Mouse (Mus musculus) adipocyte (in vitro differentiated cells): Measurements from ENCODE around the gene Lmbrd1.
"Not testable (repeated sequence)": the region's sequence is repeated elsewhere in the genome, so short reads cannot be mapped to it uniquely, and the experiment has no call there.

Experiments used
- DNase-seq: peaks from one replicate; pipeline ENCODE4 v3.0.0-alpha.2; 2016; ENCODE audit warnings: low spot score

Lmbrd1 gene

DNA sequence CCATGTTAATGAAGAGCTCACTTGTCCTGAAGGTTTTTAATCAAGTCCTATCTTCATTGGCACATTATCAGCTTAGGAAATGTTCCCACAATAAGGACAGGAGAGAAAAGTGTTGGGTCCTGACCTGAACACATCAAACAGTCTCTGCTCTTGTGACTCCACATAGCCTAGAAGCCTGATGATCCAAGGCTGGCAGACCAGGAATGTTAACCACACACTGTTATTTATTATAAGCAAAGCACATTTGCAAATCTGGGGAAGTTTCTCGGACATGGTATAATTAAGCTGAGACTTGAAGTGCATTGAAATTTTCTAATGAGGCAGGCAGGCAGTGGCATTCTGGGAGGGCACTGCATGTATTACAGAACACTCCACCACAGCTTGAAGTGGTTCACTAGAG is 41.8 kb downstream of the Lmbrd1 start:
- DNase-seq = no peak

DNA sequence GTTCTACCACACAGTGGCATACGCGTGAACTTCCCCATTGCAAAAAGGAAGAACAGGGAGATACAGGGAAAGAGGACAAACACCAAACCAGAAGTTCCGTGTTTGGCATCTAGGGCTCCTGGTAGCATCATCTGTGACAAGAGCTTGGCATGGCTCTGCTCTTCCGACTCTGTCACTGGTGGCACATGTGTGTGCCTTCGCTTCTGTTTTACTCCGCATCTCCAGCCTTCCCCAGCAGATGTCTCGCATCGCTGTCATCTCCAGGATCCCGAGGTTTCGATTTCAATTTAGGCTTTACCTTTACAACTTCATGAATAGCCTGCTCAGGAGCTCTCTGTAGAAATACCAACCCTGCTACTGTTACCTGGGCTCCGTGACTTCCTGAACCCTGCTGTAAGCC is 51.4 kb downstream of the Lmbrd1 start:
- no peak for DNase-seq

GRCm38 (mm10) chr1:24732286-24732685 is 53.9 kb downstream of the Lmbrd1 start:
- no peak for DNase-seq

GRCm38 (mm10) chr1:24734866-24735265 is 56.4 kb downstream of the Lmbrd1 start:
- no peak for DNase-seq

DNA sequence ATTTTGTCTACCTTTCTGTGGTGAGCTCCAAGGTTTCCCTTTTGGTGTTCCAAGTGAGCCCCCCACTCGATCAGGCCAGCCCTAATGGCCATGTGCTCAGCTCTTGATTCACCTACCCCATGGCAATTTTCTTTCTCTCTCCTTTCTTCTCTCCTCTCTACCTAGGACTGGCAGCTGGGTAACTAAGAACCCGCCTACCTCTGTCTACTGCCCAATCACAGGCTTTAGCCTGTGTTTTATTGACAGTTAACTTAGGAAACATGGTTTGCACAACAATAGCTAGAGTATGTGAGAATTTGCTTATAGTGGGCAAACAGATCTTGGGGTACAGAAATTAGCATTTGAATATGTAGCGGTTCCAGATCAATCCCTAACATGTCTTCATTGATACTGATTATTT is 62.5 kb downstream of the Lmbrd1 start:
- DNase-seq = no peak

DNA sequence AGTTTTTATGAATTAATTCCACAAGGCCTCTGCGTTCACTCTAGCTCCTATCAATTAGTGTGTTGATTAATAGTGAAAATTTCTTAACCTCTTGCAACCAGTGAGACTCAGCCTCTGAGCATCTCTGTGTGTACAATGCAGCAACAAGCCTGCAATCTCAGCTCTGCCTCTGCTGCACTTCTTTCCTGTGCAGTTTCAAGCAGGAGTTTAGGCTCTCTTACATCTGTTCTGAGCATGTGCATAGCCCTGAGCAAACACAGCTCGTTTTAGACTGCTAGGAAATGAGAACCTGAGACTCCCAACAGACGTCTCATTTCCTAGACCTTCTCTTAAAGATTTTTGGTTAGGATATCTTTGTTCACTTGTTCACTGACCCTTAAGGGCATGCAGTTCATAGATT is 63.1 kb downstream of the Lmbrd1 start:
- no peak for DNase-seq

GRCm38 (mm10) chr1:24743191-24743924 is 64.9 kb downstream of the Lmbrd1 start:
- DNase-seq = no peak

- no peak for DNase-seq
Measured at GRCm38 (mm10) chr1:24752715-24753114, 74.3 kb downstream of the Lmbrd1 start.

- DNase-seq = no peak
Measured at GRCm38 (mm10) chr1:24758516-24758915, 80.1 kb downstream of the Lmbrd1 start.

GRCm38 (mm10) chr1:24766466-24766865 is 88.0 kb downstream of the Lmbrd1 start:
- no peak for DNase-seq

GRCm38 (mm10) chr1:24767197-24767596 is 88.8 kb downstream of the Lmbrd1 start:
- not testable (repeated sequence) for DNase-seq

DNA sequence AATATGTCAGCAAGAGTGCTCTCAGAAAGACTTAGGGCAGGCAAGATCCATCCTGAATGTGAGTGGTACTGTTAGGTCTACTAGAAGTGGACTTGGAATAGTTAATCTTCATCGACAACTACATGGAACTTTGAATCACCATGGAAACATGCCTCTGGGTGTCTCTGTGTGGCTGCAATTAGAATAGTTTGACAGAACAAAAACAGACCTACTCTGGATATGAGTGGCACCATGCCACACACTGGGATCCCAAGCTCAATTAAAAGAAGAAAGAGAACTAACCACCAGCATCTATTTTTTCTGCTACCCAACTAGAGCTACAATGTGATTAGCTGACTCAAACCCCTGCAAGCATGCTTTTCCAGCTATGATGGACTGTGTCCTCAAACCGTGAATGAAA is 95.2 kb downstream of the Lmbrd1 start:
- DNase-seq = no peak

- DNase-seq = no peak
Measured at GRCm38 (mm10) chr1:24776576-24776975, 98.1 kb downstream of the Lmbrd1 start.

DNA sequence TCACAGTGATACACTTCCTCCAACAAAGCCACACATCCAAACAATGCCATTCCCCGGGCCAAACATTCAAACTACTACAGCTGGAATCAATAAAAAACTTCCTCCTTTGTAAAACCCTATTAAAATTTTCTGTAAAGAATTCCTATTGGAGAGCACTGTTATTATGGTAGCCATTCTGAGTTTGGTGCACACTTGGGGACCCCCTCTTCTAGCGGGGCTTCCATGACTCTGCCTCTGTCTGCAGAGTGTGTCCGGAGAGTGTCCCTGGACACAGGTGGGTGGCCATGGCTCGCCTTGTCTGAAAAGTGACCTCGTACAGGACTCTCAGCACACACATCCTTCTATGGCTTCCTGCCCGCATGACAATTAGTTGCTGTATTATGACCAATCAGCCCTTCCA is 114.7 kb downstream of the Lmbrd1 start:
- no peak for DNase-seq

DNA sequence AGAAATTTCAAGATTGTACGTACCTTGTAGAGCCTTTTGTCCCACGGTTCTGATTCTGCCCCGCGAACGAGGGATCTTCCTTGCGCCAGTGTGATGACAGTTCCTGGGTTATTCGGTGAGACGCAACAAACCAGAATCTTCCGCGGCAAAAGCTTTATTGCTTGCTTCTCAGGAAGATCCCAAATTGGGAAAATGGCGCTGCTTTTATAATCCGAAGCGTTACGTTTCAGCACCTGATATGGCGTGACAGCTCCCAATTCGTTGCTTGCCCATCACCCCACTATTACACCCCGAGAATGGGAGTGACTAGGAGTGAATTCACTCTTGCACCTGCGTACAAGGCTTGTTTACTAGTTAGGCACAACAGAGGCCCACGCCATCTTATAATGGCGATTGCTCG is 129.5 kb downstream of the Lmbrd1 start:
- not testable (repeated sequence) for DNase-seq
